Mouse (Mus musculus) thymus, adult 2 months (tissue): ENCODE results near the gene Os9.

Experiments used
- CTCF ChIP-seq: fragments of 200-500 bp; IDR thresholded peaks from 2 replicates; pipeline ENCODE4 v1.5.1; 2012; ENCODE audit warnings: mild to moderate bottlenecking, control low read depth, low read length, moderate library complexity, borderline replicate concordance; ENCODE audit not compliant: control insufficient read depth, poor library complexity, insufficient read depth; ENCODE audit errors: extremely low read depth
- POLR2A ChIP-seq: fragments of 200-500 bp; IDR thresholded peaks from 2 replicates; pipeline ENCODE4 v1.6.1; 2012; ENCODE audit warnings: mild to moderate bottlenecking, low read length, control low read depth, moderate library complexity; ENCODE audit not compliant: control insufficient read depth, poor library complexity, insufficient read depth; ENCODE audit errors: extremely low read depth

DNA sequence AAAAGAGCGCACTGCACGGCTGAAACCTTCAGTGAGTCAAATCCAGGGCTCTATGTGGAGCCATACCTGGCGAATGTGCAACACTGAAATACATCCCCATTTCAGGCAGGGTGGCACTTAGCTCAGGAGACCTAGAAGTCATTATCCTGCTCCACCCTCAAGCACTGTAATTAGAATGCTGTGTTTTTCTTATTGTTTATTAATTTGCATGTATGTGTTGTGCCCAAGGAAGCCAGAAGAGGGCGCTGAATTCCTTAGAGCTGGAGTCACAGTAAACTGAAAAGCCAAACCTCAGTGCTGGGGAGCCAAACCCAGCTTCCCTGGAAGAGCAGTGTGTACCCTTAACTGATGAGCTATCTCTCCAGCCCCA lies 2.5 kb upstream of the Os9 start:
- TF ChIP-seq CTCF, result no peak
- no peak for TF ChIP-seq POLR2A
